Mouse (Mus musculus): Measurements from ENCODE around the gene Aspscr1.

DNA sequence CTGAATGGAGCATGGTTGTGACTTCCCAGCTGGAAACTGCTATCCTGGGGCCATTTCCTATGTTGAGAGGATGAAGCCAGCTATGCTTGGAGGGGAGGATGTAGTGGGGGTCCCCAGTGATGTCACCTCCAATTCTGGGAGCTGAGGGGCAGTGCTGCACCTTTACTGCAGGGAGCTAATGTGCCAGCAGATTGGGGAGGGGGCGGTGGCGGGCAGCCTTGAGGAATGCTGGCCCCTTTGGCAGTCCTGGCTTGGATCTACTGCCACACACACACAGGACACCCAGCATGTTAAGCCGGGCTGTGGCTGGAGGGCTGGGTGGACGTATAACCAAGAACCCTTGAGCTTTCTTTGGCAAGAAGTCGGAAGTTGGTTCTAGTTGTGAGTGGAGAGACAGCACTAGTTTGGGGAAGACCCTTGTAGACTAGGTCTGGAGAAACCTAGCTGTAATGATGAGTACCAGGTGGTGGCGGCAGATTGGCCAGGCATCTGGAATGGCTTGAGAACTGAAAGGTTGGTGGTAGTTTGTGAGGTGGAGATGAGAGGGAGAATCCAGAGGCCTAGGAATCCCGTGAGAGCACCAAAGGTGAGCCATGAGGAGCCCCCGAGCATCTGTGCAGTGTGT lies 39.3 kb downstream of the Aspscr1 start:
- TF ChIP-seq CTCF (IDR thresholded peaks at IDR 0.05; ENCODE audit: low read depth, low read length): no peak
- TF ChIP-seq POLR2A (IDR thresholded peaks at IDR 0.05; ENCODE audit: borderline replicate concordance, low read depth, low read length): no peak
